Mouse (Mus musculus): ENCODE data around the gene Smok2b. TPM values are rescaled to one million over a fixed set of nuclear protein-coding genes. Genes with fewer than 3 reads are reported as not detected.
A peak's percentile ranks its signal among the peaks of the same experiment; 100 is the strongest.
"Not testable (repeated sequence)": the region's sequence is repeated elsewhere in the genome, so short reads cannot be mapped to it uniquely, and the experiment has no call there.

Smok2b gene
- not detected in 2 replicates for polyA plus RNA-seq (2016; fragmentation: Nextera tagmentation; extraction: Ambion mirVana)

- not testable (repeated sequence) for H3K9ac ChIP-seq; H3K27me3 ChIP-seq (replicated peaks); H3K4me3 ChIP-seq; H3K27ac ChIP-seq (ENCODE audit: poor library complexity, severe bottlenecking); H3K4me2 ChIP-seq; H3K4me1 ChIP-seq (replicated peaks); ATAC-seq (ENCODE audit: insufficient number of reproducible peaks, low FRiP score); H3K36me3 ChIP-seq
- peaks cover 81% of the 10 kb centered on the region for H3K9me3 ChIP-seq (replicated peaks)
- 68% methylated on average over 2 of the region's 2 CpGs for WGBS
Observed at GRCm38 (mm10) chr17:13229957-13230356, at the start of gene Smok2b. Gene Smok2b, plus strand, starts transcription at chr17:13230257.

DNA sequence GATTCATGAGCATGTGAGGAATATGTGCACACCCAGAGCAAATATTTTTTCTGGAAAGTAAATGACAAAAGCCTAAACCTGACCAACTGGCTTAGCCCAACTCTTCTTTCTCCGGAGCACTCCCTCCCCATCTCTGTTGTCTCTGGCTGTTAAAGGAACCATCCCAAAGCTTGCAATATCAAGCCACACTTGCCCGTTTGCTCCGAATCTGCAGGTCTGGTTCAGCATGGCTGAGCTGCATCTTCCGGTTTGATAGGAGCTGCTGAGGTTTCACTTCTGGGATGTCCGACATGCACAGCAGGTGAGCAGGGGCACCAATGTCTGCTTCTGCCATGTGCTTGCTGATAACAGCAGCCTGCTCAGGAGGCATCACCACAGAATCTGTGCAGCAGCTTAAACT is 49.6 kb upstream of the Smok2b start:
- WGBS: 82% methylated on average over 5 of the region's 5 CpGs
- H3K27ac ChIP-seq (ENCODE audit: poor library complexity, severe bottlenecking); H3K4me2 ChIP-seq; H3K27me3 ChIP-seq (replicated peaks); ATAC-seq (ENCODE audit: insufficient number of reproducible peaks, low FRiP score); H3K36me3 ChIP-seq; H3K4me3 ChIP-seq; H3K9ac ChIP-seq; H3K4me1 ChIP-seq (replicated peaks): not testable (repeated sequence)
- H3K9me3 ChIP-seq (replicated peaks): peaks cover 38% of the 10 kb centered on the region

GRCm38 (mm10) chr17:13182712-13183111 is 47.3 kb upstream of the Smok2b start:
- H3K36me3 ChIP-seq; H3K4me1 ChIP-seq (replicated peaks); H3K4me2 ChIP-seq; ATAC-seq (ENCODE audit: insufficient number of reproducible peaks, low FRiP score); H3K27ac ChIP-seq (ENCODE audit: poor library complexity, severe bottlenecking); H3K4me3 ChIP-seq; H3K9ac ChIP-seq; H3K27me3 ChIP-seq (replicated peaks): not testable (repeated sequence)
- H3K9me3 ChIP-seq (replicated peaks): peaks cover 53% of the 10 kb centered on the region
- WGBS: 55% methylated on average over 3 of the region's 4 CpGs

GRCm38 (mm10) chr17:13184514-13184913 is 45.5 kb upstream of the Smok2b start:
- H3K36me3 ChIP-seq; H3K27ac ChIP-seq (ENCODE audit: poor library complexity, severe bottlenecking); H3K4me2 ChIP-seq; H3K27me3 ChIP-seq (replicated peaks); H3K4me1 ChIP-seq (replicated peaks); H3K4me3 ChIP-seq; ATAC-seq (ENCODE audit: insufficient number of reproducible peaks, low FRiP score); H3K9ac ChIP-seq: not testable (repeated sequence)
- WGBS: 79% methylated on average over 5 of the region's 5 CpGs
- peaks cover 56% of the 10 kb centered on the region for H3K9me3 ChIP-seq (replicated peaks)

DNA sequence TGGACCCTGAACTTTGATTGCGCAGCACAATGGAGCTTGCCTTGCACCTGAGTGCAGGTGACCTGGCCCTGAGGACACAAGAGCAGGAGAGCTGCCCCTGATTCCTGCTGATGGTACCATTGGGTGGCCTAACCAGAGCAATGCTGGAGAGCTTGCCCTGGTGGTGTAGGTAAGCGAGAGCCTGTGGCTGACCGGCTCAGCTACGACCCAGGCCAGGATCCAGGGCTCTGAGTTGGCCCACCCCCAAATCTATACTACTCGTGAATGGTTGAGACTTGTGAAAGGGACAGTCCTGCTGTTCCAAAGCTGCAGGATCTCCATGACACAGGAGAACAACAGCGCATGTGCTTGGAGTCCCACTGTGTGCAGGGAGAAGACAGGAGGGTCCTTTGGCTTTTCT is 43.5 kb upstream of the Smok2b start:
- H3K27me3 ChIP-seq (replicated peaks); H3K4me1 ChIP-seq (replicated peaks); H3K4me2 ChIP-seq; H3K27ac ChIP-seq (ENCODE audit: poor library complexity, severe bottlenecking); H3K4me3 ChIP-seq; H3K9ac ChIP-seq; H3K36me3 ChIP-seq; ATAC-seq (ENCODE audit: insufficient number of reproducible peaks, low FRiP score): not testable (repeated sequence)
- WGBS: 74% methylated on average over 6 of the region's 6 CpGs
- H3K9me3 ChIP-seq (replicated peaks): peaks cover 57% of the 10 kb centered on the region

DNA sequence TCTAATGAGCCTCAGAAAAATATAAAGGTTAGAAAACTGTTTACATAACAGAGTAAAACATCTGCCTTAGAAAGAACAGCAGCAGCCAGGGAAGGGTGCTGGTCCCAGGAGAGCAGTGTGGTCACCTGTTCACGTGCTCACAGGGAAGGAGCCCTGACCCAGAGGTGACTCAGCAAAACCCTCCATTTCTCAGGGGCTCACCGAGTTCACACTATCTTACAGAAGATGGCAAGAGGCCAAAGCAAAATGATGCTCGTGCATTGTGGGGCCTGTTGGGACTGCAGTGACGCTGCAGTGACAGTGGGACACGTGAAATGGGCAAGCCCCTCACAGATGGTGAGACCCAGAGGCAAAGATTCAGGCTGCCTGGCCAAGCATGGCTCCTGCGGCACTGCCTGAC is 42.4 kb upstream of the Smok2b start:
- not testable (repeated sequence) for H3K4me3 ChIP-seq; H3K36me3 ChIP-seq; ATAC-seq (ENCODE audit: insufficient number of reproducible peaks, low FRiP score); H3K4me2 ChIP-seq; H3K27ac ChIP-seq (ENCODE audit: poor library complexity, severe bottlenecking); H3K4me1 ChIP-seq (replicated peaks); H3K27me3 ChIP-seq (replicated peaks); H3K9ac ChIP-seq
- WGBS: 63% methylated on average over 6 of the region's 6 CpGs
- H3K9me3 ChIP-seq (replicated peaks): peaks cover 50% of the 10 kb centered on the region

GRCm38 (mm10) chr17:13188846-13189245 is 41.2 kb upstream of the Smok2b start:
- not testable (repeated sequence) for H3K4me2 ChIP-seq; H3K4me1 ChIP-seq (replicated peaks); H3K9ac ChIP-seq; H3K4me3 ChIP-seq; H3K27me3 ChIP-seq (replicated peaks); ATAC-seq (ENCODE audit: insufficient number of reproducible peaks, low FRiP score); H3K27ac ChIP-seq (ENCODE audit: poor library complexity, severe bottlenecking); H3K36me3 ChIP-seq
- 74% methylated on average over 2 of the region's 2 CpGs for WGBS
- H3K9me3 ChIP-seq (replicated peaks): peaks cover 58% of the 10 kb centered on the region

DNA sequence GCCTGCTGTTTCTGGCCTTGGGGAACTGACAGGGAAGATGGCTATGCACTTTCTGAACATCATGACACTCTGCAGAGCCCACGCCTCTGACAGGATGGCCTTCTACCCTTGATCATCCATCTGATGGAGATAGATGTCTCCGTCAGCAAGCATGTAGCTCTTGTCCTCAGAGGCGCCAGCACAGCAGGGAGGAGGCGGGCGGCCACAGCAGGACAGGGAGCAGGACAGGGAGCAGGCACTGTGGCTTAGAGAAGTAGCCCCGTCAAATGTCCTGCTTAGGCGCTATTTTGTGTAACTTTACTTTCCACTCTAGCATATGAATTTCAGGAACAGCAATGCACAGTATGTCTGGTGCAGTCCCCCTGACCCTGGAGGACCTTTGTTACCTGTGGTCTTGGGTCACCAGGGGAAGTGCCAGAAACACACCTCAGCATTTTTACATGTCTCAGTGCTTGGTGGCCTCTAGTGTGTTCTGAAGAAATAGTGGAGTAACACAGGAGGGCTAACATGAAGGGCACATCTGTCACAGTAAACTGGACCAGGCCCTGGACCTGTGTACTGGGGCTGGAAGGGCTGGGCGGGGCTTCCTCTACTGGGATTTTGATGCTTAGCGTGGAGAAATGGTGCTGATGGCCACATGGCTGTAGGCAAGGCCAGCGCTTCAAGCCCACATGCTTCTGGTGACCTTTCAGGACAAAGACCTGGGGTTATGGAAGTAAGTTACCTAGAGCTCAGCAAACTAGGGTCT is 39.0 kb upstream of the Smok2b start:
- H3K4me1 ChIP-seq (replicated peaks); H3K9ac ChIP-seq; H3K36me3 ChIP-seq; H3K4me3 ChIP-seq; H3K27me3 ChIP-seq (replicated peaks); ATAC-seq (ENCODE audit: insufficient number of reproducible peaks, low FRiP score); H3K4me2 ChIP-seq; H3K27ac ChIP-seq (ENCODE audit: poor library complexity, severe bottlenecking): not testable (repeated sequence)
- WGBS: 72% methylated on average over 10 of the region's 10 CpGs
- peaks cover 69% of the 10 kb centered on the region for H3K9me3 ChIP-seq (replicated peaks)

GRCm38 (mm10) chr17:13196486-13196885 is 33.6 kb upstream of the Smok2b start:
- not testable (repeated sequence) for H3K4me3 ChIP-seq; H3K4me2 ChIP-seq; H3K36me3 ChIP-seq; H3K27ac ChIP-seq (ENCODE audit: poor library complexity, severe bottlenecking); H3K9ac ChIP-seq; H3K4me1 ChIP-seq (replicated peaks); H3K27me3 ChIP-seq (replicated peaks)
- peak; percentile 9; the same call in 1 of the 2 replicates for ATAC-seq (ENCODE audit: insufficient number of reproducible peaks, low FRiP score)
- 57% methylated on average over 4 of the region's 4 CpGs for WGBS
- H3K9me3 ChIP-seq (replicated peaks): peaks cover 64% of the 10 kb centered on the region

- H3K27ac ChIP-seq (ENCODE audit: poor library complexity, severe bottlenecking); ATAC-seq (ENCODE audit: insufficient number of reproducible peaks, low FRiP score); H3K4me2 ChIP-seq; H3K27me3 ChIP-seq (replicated peaks); H3K4me1 ChIP-seq (replicated peaks); H3K4me3 ChIP-seq; H3K9ac ChIP-seq; H3K36me3 ChIP-seq: not testable (repeated sequence)
- WGBS: 76% methylated on average over 2 of the region's 2 CpGs
- H3K9me3 ChIP-seq (replicated peaks): peaks cover 52% of the 10 kb centered on the region
Observed at GRCm38 (mm10) chr17:13198812-13199211, 31.2 kb upstream of the Smok2b start.

- 0 out of 2 replicates have a peak, but pooled peaks have one; percentile 37 for ATAC-seq (ENCODE audit: insufficient number of reproducible peaks, low FRiP score)
- H3K9ac ChIP-seq; H3K36me3 ChIP-seq; H3K4me3 ChIP-seq; H3K4me1 ChIP-seq (replicated peaks); H3K4me2 ChIP-seq; H3K27ac ChIP-seq (ENCODE audit: poor library complexity, severe bottlenecking); H3K27me3 ChIP-seq (replicated peaks): not testable (repeated sequence)
- H3K9me3 ChIP-seq (replicated peaks): peaks cover 46% of the 10 kb centered on the region
- WGBS: 73% methylated on average over 8 of the region's 9 CpGs
Observed at GRCm38 (mm10) chr17:13199880-13200409, 30.1 kb upstream of the Smok2b start.

GRCm38 (mm10) chr17:13201551-13201950 is 28.5 kb upstream of the Smok2b start:
- not testable (repeated sequence) for ATAC-seq (ENCODE audit: insufficient number of reproducible peaks, low FRiP score); H3K36me3 ChIP-seq; H3K27me3 ChIP-seq (replicated peaks); H3K27ac ChIP-seq (ENCODE audit: poor library complexity, severe bottlenecking); H3K4me1 ChIP-seq (replicated peaks); H3K9ac ChIP-seq; H3K4me3 ChIP-seq; H3K4me2 ChIP-seq
- 78% methylated on average over 4 of the region's 4 CpGs for WGBS
- peaks cover 41% of the 10 kb centered on the region for H3K9me3 ChIP-seq (replicated peaks)

All from heart, embryonic 12.5 days (tissue).